Mouse (Mus musculus) midbrain, embryonic 16.5 days (tissue): ENCODE measurements around the gene Foxp2. TPM values are rescaled to one million over a fixed set of nuclear protein-coding genes. Genes with fewer than 3 reads are reported as not detected.

ENCODE experiments used
- ATAC-seq: fragments of 200-750 bp; cut with Nextera tagmentation; 2 replicates; pipeline ENCODE4 v1.8.0; 2017; ENCODE audit warnings: moderate TSS enrichment
- H3K27ac ChIP-seq: fragments of 300-500 bp; sonication (generic); 2 replicates; pipeline ENCODE4 v1.5.1; 2014; ENCODE audit warnings: mild to moderate bottlenecking, low read length, mixed read lengths
- H3K27me3 ChIP-seq: fragments of 300-500 bp; sonication (generic); 2 replicates; pipeline ENCODE4 v1.6.1; 2014; ENCODE audit warnings: low read depth, low read length, mixed read lengths; ENCODE audit not compliant: control insufficient read depth, insufficient read depth
- H3K36me3 ChIP-seq: fragments of 300-500 bp; sonication (generic); 2 replicates; pipeline ENCODE4 v1.6.1; 2014; ENCODE audit warnings: mild to moderate bottlenecking, low read length, moderate library complexity, mixed read lengths; ENCODE audit not compliant: control insufficient read depth, insufficient read depth
- H3K4me1 ChIP-seq: fragments of 300-500 bp; sonication (generic); 2 replicates; pipeline ENCODE4 v1.6.1; 2014; ENCODE audit warnings: mild to moderate bottlenecking, low read length, mixed read lengths; ENCODE audit not compliant: control insufficient read depth, insufficient read depth
- H3K4me2 ChIP-seq: fragments of 300-500 bp; sonication (generic); 2 replicates; pipeline ENCODE4 v1.6.1; 2014; ENCODE audit warnings: mild to moderate bottlenecking, low read length, mixed read lengths
- H3K4me3 ChIP-seq: fragments of 300-500 bp; sonication (generic); 2 replicates; pipeline ENCODE4 v1.5.1; 2014; ENCODE audit warnings: low read depth, mild to moderate bottlenecking, low read length, moderate library complexity, mixed read lengths
- H3K9ac ChIP-seq: fragments of 300-500 bp; sonication (generic); 2 replicates; pipeline ENCODE4 v1.6.1; 2014; ENCODE audit warnings: low read depth, low read length, mixed read lengths
- H3K9me3 ChIP-seq: fragments of 300-500 bp; sonication (generic); replicated peaks from 2 replicates; pipeline ENCODE4 v1.6.1; 2014; ENCODE audit warnings: mild to moderate bottlenecking, low read length, mixed read lengths; ENCODE audit not compliant: control insufficient read depth, poor library complexity, severe bottlenecking
- WGBS: fragments of 180-500 bp; shearing (Covaris S2); extraction: QIAGEN DNeasy Blood & Tissue Kit; methylation state at CpG from one replicate; pipeline ENCODE4 v1.1.7; 2014; 5-methylcytosine and 5-hydroxymethylcytosine counted together
- polyA plus RNA-seq: library from polyadenylated mRNA; unstranded; fragments of >200 nt; fragmentation: Nextera tagmentation; extraction: Ambion mirVana; gene quantifications from 2 replicates; pipeline ENCODE4 v1.2.1, GENCODE M21; 2015

Gene Foxp2
- polyA plus RNA-seq, 1 experiment from 2014 or later, result 93.0 TPM

GRCm38 (mm10) chr6:15370827-15371226 is 469.7 kb downstream of the Foxp2 start:
- H3K27ac ChIP-seq, result 0 out of 2 replicates have a peak overlapping the region, but pooled peaks have one; percentile 12
- H3K36me3 ChIP-seq, result no peaks in the 10 kb centered on the region
- peaks cover 11% of the 10 kb centered on the region; the same call in 1 of the 2 replicates for H3K4me1 ChIP-seq
- ATAC-seq, result 0 out of 2 replicates have a peak, but pooled peaks have one; percentile 53
- no peak overlapping the region for H3K9ac ChIP-seq
- no peak overlapping the region for H3K4me3 ChIP-seq
- 62% methylated on average over 4 of the region's 4 CpGs for WGBS
- H3K4me2 ChIP-seq, result no peak overlapping the region
- H3K9me3 ChIP-seq, result no peaks in the 10 kb centered on the region
- H3K27me3 ChIP-seq, result no peaks in the 10 kb centered on the region

GRCm38 (mm10) chr6:15373621-15374020 is 472.5 kb downstream of the Foxp2 start:
- Histone ChIP-seq H3K4me2 (no peak overlapping the region), H3K9me3 (no peaks in the 10 kb centered on the region), H3K27me3 (no peaks in the 10 kb centered on the region), H3K27ac (no peak overlapping the region), H3K4me3 (no peak overlapping the region), H3K4me1 (peaks cover 15% of the 10 kb centered on the region; the same call in 1 of the 2 replicates), H3K36me3 (no peaks in the 10 kb centered on the region), H3K9ac (no peak overlapping the region)
- 37% methylated on average over 3 of the region's 3 CpGs for WGBS
- no peak for ATAC-seq

GRCm38 (mm10) chr6:15378261-15378660 is 477.1 kb downstream of the Foxp2 start:
- Histone ChIP-seq H3K27ac (no peak overlapping the region; the same call in 1 of the 2 replicates), H3K36me3 (no peaks in the 10 kb centered on the region), H3K4me2 (no peak overlapping the region), H3K4me1 (0 out of 2 replicates have a peak, but pooled peaks cover 4% of the 10 kb centered on the region), H3K4me3 (no peak overlapping the region), H3K9ac (no peak overlapping the region), H3K27me3 (no peaks in the 10 kb centered on the region), H3K9me3 (no peaks in the 10 kb centered on the region)
- peak; percentile 36; the same call in 1 of the 2 replicates for ATAC-seq
- 31% methylated on average over 5 of the region's 5 CpGs for WGBS

- no peak; the same call in 1 of the 2 replicates for ATAC-seq
- Histone ChIP-seq H3K36me3 (no peaks in the 10 kb centered on the region), H3K4me1 (peaks cover 4% of the 10 kb centered on the region; the same call in 1 of the 2 replicates), H3K27me3 (no peaks in the 10 kb centered on the region), H3K4me3 (no peak overlapping the region), H3K4me2 (no peak overlapping the region), H3K9ac (no peak overlapping the region), H3K9me3 (no peaks in the 10 kb centered on the region), H3K27ac (no peak overlapping the region)
- 43% methylated on average over 6 of the region's 6 CpGs for WGBS
These were observed 495.3 kb downstream of the Foxp2 start for GRCm38 (mm10) chr6:15396462-15396861.

- peaks cover 4% of the 10 kb centered on the region; the same call in 1 of the 2 replicates for H3K4me1 ChIP-seq
- H3K27me3 ChIP-seq, result no peaks in the 10 kb centered on the region
- H3K4me3 ChIP-seq, result no peak overlapping the region
- H3K27ac ChIP-seq, result no peak overlapping the region
- no peaks in the 10 kb centered on the region for H3K9me3 ChIP-seq
- no peak overlapping the region for H3K4me2 ChIP-seq
- H3K36me3 ChIP-seq, result no peaks in the 10 kb centered on the region
- 0 out of 2 replicates have a peak, but pooled peaks have one; percentile 25 for ATAC-seq
- no peak overlapping the region for H3K9ac ChIP-seq
- WGBS, result 23% methylated on average over 5 of the region's 5 CpGs
These were observed 496.3 kb downstream of the Foxp2 start for GRCm38 (mm10) chr6:15397485-15397884.

GRCm38 (mm10) chr6:15401138-15401537 is 500.0 kb downstream of the Foxp2 start:
- ATAC-seq, result no peak; the same call in 1 of the 2 replicates
- Histone ChIP-seq H3K4me1 (peaks cover 4% of the 10 kb centered on the region; the same call in 1 of the 2 replicates), H3K4me3 (no peak overlapping the region), H3K27me3 (no peaks in the 10 kb centered on the region), H3K9me3 (no peaks in the 10 kb centered on the region), H3K36me3 (no peaks in the 10 kb centered on the region), H3K9ac (no peak overlapping the region), H3K4me2 (no peak overlapping the region), H3K27ac (no peak overlapping the region)
- WGBS, result 50% methylated on average over 3 of the region's 3 CpGs

GRCm38 (mm10) chr6:15402026-15402425 is 500.9 kb downstream of the Foxp2 start:
- no peak overlapping the region for H3K27ac ChIP-seq

GRCm38 (mm10) chr6:15415099-15415498 is 514.0 kb downstream of the Foxp2 start:
- 27% methylated on average over 4 of the region's 4 CpGs for WGBS
- Histone ChIP-seq H3K27ac (no peak overlapping the region), H3K4me1 (peaks cover 23% of the 10 kb centered on the region), H3K9ac (no peak overlapping the region), H3K4me3 (no peak overlapping the region), H3K9me3 (no peaks in the 10 kb centered on the region), H3K36me3 (no peaks in the 10 kb centered on the region), H3K4me2 (no peak overlapping the region), H3K27me3 (no peaks in the 10 kb centered on the region)
- ATAC-seq, result 0 out of 2 replicates have a peak, but pooled peaks have one; percentile 25

More at GRCm38 (mm10) chr6:15402026-15402425, 500.9 kb downstream of the Foxp2 start:
- Histone ChIP-seq H3K36me3 (no peaks in the 10 kb centered on the region), H3K9ac (no peak overlapping the region), H3K4me3 (no peak overlapping the region), H3K9me3 (no peaks in the 10 kb centered on the region), H3K4me1 (peaks cover 7% of the 10 kb centered on the region; the same call in 1 of the 2 replicates), H3K27me3 (no peaks in the 10 kb centered on the region), H3K4me2 (no peak overlapping the region)
- no peak for ATAC-seq
- 68% methylated on average over 4 of the region's 4 CpGs for WGBS

GRCm38 (mm10) chr6:15459701-15460100 is 558.6 kb downstream of the Foxp2 start:
- H3K4me3 ChIP-seq, result no peak overlapping the region
- H3K9me3 ChIP-seq, result no peaks in the 10 kb centered on the region
- ATAC-seq, result no peak
- WGBS, result 89% methylated on average over 2 of the region's 2 CpGs
- H3K27ac ChIP-seq, result no peak overlapping the region
- H3K4me1 ChIP-seq, result no peaks in the 10 kb centered on the region
- H3K36me3 ChIP-seq, result no peaks in the 10 kb centered on the region
- H3K9ac ChIP-seq, result no peak overlapping the region
- H3K4me2 ChIP-seq, result no peak overlapping the region
- H3K27me3 ChIP-seq, result no peaks in the 10 kb centered on the region
